ENCODE assay signal across 18 mouse cellular contexts in genomic region chr5:120976138-120976537, GRCm38 (mm10). TPM values are rescaled to one million over a fixed set of nuclear protein-coding genes. Genes with fewer than 3 reads are reported as not detected.
"Had no signal": no experiment of that assay in that cellular context is flagged by ENCODE, and none has a peak within 500 bp of the region (broad histone marks: within the 10 kb centered on the region; RNA-seq: fewer than 3 reads in every experiment).

No protein-coding gene starts in this region.

- H3K4me1 ChIP-seq: neural tube, embryonic 12.5 days; neural tube, embryonic 13.5 days; neural tube, embryonic 15.5 days; stomach, embryonic 15.5 days had no signal

- H3K27ac ChIP-seq: neural tube, embryonic 12.5 days; neural tube, embryonic 13.5 days; neural tube, embryonic 15.5 days; stomach, embryonic 15.5 days; stomach, postnatal 0 days had no signal

- H3K27me3 ChIP-seq: neural tube, embryonic 12.5 days; stomach, embryonic 15.5 days had no signal

- H3K4me2 ChIP-seq: neural tube, embryonic 12.5 days; neural tube, embryonic 13.5 days; neural tube, embryonic 15.5 days; stomach, embryonic 15.5 days had no signal

- DNase-seq: retina, postnatal 1 day; right cerebral cortex, adult 18-20 months; right cerebral cortex, postnatal 14 days; right cerebral cortex, postnatal 25 days; right cerebral cortex, postnatal 4 days; spleen, adult 18-20 months; thymus, adult 18-20 months; thymus, adult 2 months; thymus, postnatal 14 days; thymus, postnatal 25 days; thymus, postnatal 36 days; thymus, postnatal 4 days had no signal

- H3K36me3 ChIP-seq: neural tube, embryonic 12.5 days; neural tube, embryonic 13.5 days; neural tube, embryonic 15.5 days; stomach, embryonic 15.5 days had no signal

- H3K9ac ChIP-seq: neural tube, embryonic 12.5 days; neural tube, embryonic 13.5 days; neural tube, embryonic 15.5 days; stomach, embryonic 15.5 days had no signal

- H3K9me3 ChIP-seq: neural tube, embryonic 12.5 days; neural tube, embryonic 13.5 days; neural tube, embryonic 15.5 days; stomach, embryonic 15.5 days had no signal

- H3K4me3 ChIP-seq: neural tube, embryonic 12.5 days; neural tube, embryonic 13.5 days; neural tube, embryonic 15.5 days; stomach, embryonic 15.5 days had no signal

RNA-seq across cellular contexts. Expression of gene Rph3a, which starts 33.8 kb away (rescaled TPM):
- total RNA-seq: neutrophil, adult 5-6 weeks had no signal
